In the genomic region with DNA sequence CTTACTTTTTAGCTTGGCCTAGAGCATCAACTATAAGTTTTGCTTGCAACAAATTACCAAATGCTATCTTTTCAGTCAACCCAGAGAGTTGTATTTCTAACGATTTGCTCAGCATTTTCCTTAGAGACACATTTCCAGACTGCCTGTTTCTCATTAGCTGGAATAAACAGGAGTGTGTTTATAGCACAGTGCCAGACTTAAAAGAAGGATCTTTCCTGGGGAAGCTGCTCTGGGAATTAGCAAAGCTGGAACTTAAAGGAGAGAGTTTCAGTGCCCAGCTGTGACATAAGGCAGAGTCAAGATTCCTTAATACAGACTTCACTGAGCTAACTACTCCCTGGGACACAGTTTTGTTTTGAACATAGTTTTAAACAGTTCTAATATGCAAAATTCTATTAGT, we compare ENCODE assay signal across 29 mouse cellular contexts. TPM values are rescaled to one million over a fixed set of nuclear protein-coding genes. Genes with fewer than 3 reads are reported as not detected.
A peak's percentile ranks its signal among the peaks of the same experiment; 100 is the strongest.
DNase-seq lines count a peak whose midpoint lies in the region; ATAC-seq and TF ChIP-seq lines count a peak whose summit lies in the region.
"Had no signal": no experiment of that assay in that cellular context is flagged by ENCODE, and none has a peak within 500 bp of the region (broad histone marks: within the 10 kb centered on the region; RNA-seq: fewer than 3 reads in every experiment).

No protein-coding gene starts in this region.

- no peak overlapping the region for H3K9ac ChIP-seq in lung, embryonic 14.5 days
- no peak overlapping the region for H3K9ac ChIP-seq in embryonic facial prominence, embryonic 14.5 days (ENCODE audit: low read depth, low read length)
- H3K9ac ChIP-seq in midbrain, postnatal 0 days (replicated peaks; ENCODE audit: low read length, poor library complexity, severe bottlenecking), result no peak overlapping the region
- no peak overlapping the region for H3K9ac ChIP-seq in liver, embryonic 11.5 days (ENCODE audit: low read depth, low read length)
- H3K9ac ChIP-seq: heart, embryonic 13.5 days; hindbrain, embryonic 15.5 days; kidney, embryonic 15.5 days; limb, embryonic 15.5 days; liver, embryonic 14.5 days; midbrain, embryonic 12.5 days; neural tube, embryonic 12.5 days; stomach, embryonic 15.5 days had no signal

- no peaks in the 10 kb centered on the region for H3K9me3 ChIP-seq in lung, embryonic 14.5 days (ENCODE audit: low read depth, low read length)
- no peaks in the 10 kb centered on the region for H3K9me3 ChIP-seq in embryonic facial prominence, embryonic 14.5 days (ENCODE audit: control insufficient read depth, low read length)
- H3K9me3 ChIP-seq in midbrain, postnatal 0 days (ENCODE audit: low read length), result no peaks in the 10 kb centered on the region
- H3K9me3 ChIP-seq in liver, embryonic 11.5 days (ENCODE audit: control insufficient read depth, low read length), result no peaks in the 10 kb centered on the region
- H3K9me3 ChIP-seq: heart, embryonic 13.5 days; hindbrain, embryonic 15.5 days; kidney, embryonic 15.5 days; limb, embryonic 15.5 days; midbrain, embryonic 12.5 days; neural tube, embryonic 12.5 days; stomach, embryonic 15.5 days had no signal

- H3K36me3 ChIP-seq in lung, embryonic 14.5 days (ENCODE audit: insufficient read depth), result no peaks in the 10 kb centered on the region
- no peaks in the 10 kb centered on the region for H3K36me3 ChIP-seq in embryonic facial prominence, embryonic 14.5 days (ENCODE audit: control insufficient read depth, insufficient read depth, low read length)
- H3K36me3 ChIP-seq in midbrain, postnatal 0 days (ENCODE audit: insufficient read depth, low read length), result no peaks in the 10 kb centered on the region
- no peaks in the 10 kb centered on the region for H3K36me3 ChIP-seq in liver, embryonic 11.5 days (ENCODE audit: control insufficient read depth, insufficient read depth, low read length)
- H3K36me3 ChIP-seq: heart, embryonic 13.5 days; hindbrain, embryonic 15.5 days; kidney, embryonic 15.5 days; limb, embryonic 15.5 days; midbrain, embryonic 12.5 days; neural tube, embryonic 12.5 days; stomach, embryonic 15.5 days had no signal

- no peak overlapping the region for H3K4me3 ChIP-seq in lung, embryonic 14.5 days (ENCODE audit: low read depth, low read length)
- no peak overlapping the region for H3K4me3 ChIP-seq in embryonic facial prominence, embryonic 14.5 days (ENCODE audit: low read depth, low read length)
- H3K4me3 ChIP-seq in midbrain, postnatal 0 days (ENCODE audit: low read depth, low read length), result no peak overlapping the region
- H3K4me3 ChIP-seq in liver, embryonic 11.5 days (ENCODE audit: low read depth, low read length), result no peak overlapping the region
- H3K4me3 ChIP-seq: heart, embryonic 13.5 days; hindbrain, embryonic 15.5 days; kidney, embryonic 15.5 days; left cerebral cortex, adult 2 months; limb, embryonic 15.5 days; midbrain, embryonic 12.5 days; myocyte; neural tube, embryonic 12.5 days; stomach, embryonic 15.5 days had no signal

- no peak for TF ChIP-seq POLR2A in brain, embryonic 14.5 days (IDR thresholded peaks at IDR 0.05; ENCODE audit: borderline replicate concordance, extremely low read depth, insufficient read depth, insufficient read length, poor library complexity, severe bottlenecking)

- no peaks in the 10 kb centered on the region for H3K4me1 ChIP-seq in lung, embryonic 14.5 days (ENCODE audit: insufficient read depth)
- H3K4me1 ChIP-seq in embryonic facial prominence, embryonic 14.5 days (ENCODE audit: control insufficient read depth, insufficient read depth, low read length), result 0 out of 2 replicates have a peak, but pooled peaks cover 3% of the 10 kb centered on the region
- no peaks in the 10 kb centered on the region for H3K4me1 ChIP-seq in midbrain, postnatal 0 days (ENCODE audit: insufficient read depth, low read length)
- no peaks in the 10 kb centered on the region for H3K4me1 ChIP-seq in liver, embryonic 11.5 days (replicated peaks; ENCODE audit: control insufficient read depth, insufficient read depth, low read length)
- H3K4me1 ChIP-seq: heart, embryonic 13.5 days; hindbrain, embryonic 15.5 days; kidney, embryonic 15.5 days; limb, embryonic 15.5 days; midbrain, embryonic 12.5 days; neural tube, embryonic 12.5 days; stomach, embryonic 15.5 days had no signal

- no peak overlapping the region for H3K27ac ChIP-seq in lung, embryonic 14.5 days (ENCODE audit: low read depth)
- no peak overlapping the region for H3K27ac ChIP-seq in embryonic facial prominence, embryonic 14.5 days (replicated peaks; ENCODE audit: low read depth, low read length)
- no peak overlapping the region for H3K27ac ChIP-seq in midbrain, postnatal 0 days (ENCODE audit: low read depth, low read length)
- no peak overlapping the region for H3K27ac ChIP-seq in liver, embryonic 11.5 days (ENCODE audit: low read depth, low read length)
- H3K27ac ChIP-seq: heart, embryonic 13.5 days; hindbrain, embryonic 15.5 days; kidney, embryonic 15.5 days; left cerebral cortex, adult 2 months; limb, embryonic 15.5 days; liver, embryonic 14.5 days; midbrain, embryonic 12.5 days; neural tube, embryonic 12.5 days; stomach, embryonic 15.5 days had no signal

- no peaks in the 10 kb centered on the region for H3K27me3 ChIP-seq in lung, embryonic 14.5 days (ENCODE audit: insufficient read depth, low read length)
- H3K27me3 ChIP-seq in embryonic facial prominence, embryonic 14.5 days (replicated peaks; ENCODE audit: control insufficient read depth, insufficient read depth, low read length), result no peaks in the 10 kb centered on the region
- H3K27me3 ChIP-seq in midbrain, postnatal 0 days (ENCODE audit: insufficient read depth, low read length), result no peaks in the 10 kb centered on the region
- H3K27me3 ChIP-seq in liver, embryonic 11.5 days (replicated peaks; ENCODE audit: control insufficient read depth, insufficient read depth, low read length), result no peaks in the 10 kb centered on the region
- H3K27me3 ChIP-seq: heart, embryonic 13.5 days; hindbrain, embryonic 15.5 days; kidney, embryonic 15.5 days; limb, embryonic 15.5 days; midbrain, embryonic 12.5 days; neural tube, embryonic 12.5 days; stomach, embryonic 15.5 days had no signal

- no peak for TF ChIP-seq CTCF in lung, embryonic 14.5 days (IDR thresholded peaks at IDR 0.05; ENCODE audit: low read depth)
- TF ChIP-seq CTCF in brain, embryonic 14.5 days (IDR thresholded peaks at IDR 0.05; ENCODE audit: borderline replicate concordance, extremely low read depth, insufficient read depth, insufficient read length), result no peak
- no peak for TF ChIP-seq CTCF in midbrain, postnatal 0 days (IDR thresholded peaks at IDR 0.05)

- no peak for ATAC-seq in lung, embryonic 14.5 days (ENCODE audit: insufficient read depth)
- ATAC-seq in embryonic facial prominence, embryonic 14.5 days (ENCODE audit: low read depth), result no peak
- no peak for ATAC-seq in midbrain, postnatal 0 days (ENCODE audit: low FRiP score)
- ATAC-seq in liver, embryonic 11.5 days (replicated peaks; ENCODE audit: low FRiP score), result no peak
- ATAC-seq: activated CD4-positive, CD25-positive, alpha-beta regulatory T cell, adult 4 months; forebrain, embryonic 16.5 days had no signal

- WGBS in lung, embryonic 14.5 days, result 25% methylated on average over 1 of the region's 1 CpGs
- 11% methylated on average over 1 of the region's 1 CpGs for WGBS in embryonic facial prominence, embryonic 14.5 days
- 32% methylated on average over 1 of the region's 1 CpGs for WGBS in midbrain, postnatal 0 days
- 57% methylated on average over 1 of the region's 1 CpGs for WGBS in liver, embryonic 11.5 days

- peak; percentile 10 for DNase-seq in lung, embryonic 14.5 days
- no peak for DNase-seq in lung, postnatal 25 days (ENCODE audit: low spot score)
- peak; percentile 24 for DNase-seq in brain, embryonic 14.5 days (ENCODE audit: low read depth)
- peak; percentile 40 for DNase-seq in embryonic facial prominence, embryonic 14.5 days (ENCODE audit: low spot score)
- DNase-seq in midbrain, postnatal 0 days (ENCODE audit: low spot score), result peak; percentile 8
- DNase-seq in right cerebral cortex, postnatal 36 days (ENCODE audit: low spot score in 2 of 2), result no peak
- DNase-seq in liver, embryonic 11.5 days (ENCODE audit: low spot score), result no peak
- DNase-seq: adrenal gland, adult 2 months; adrenal gland, postnatal 36 days; B cell, adult 2 months; cerebellum, adult 8-10 months; cerebellum, postnatal 25 days; heart, postnatal 10 days; kidney, adult 18-20 months; kidney, postnatal 25 days; lung, adult 2 months; lung, postnatal 14 days had no signal

- H3K4me2 ChIP-seq in lung, embryonic 14.5 days, result no peak overlapping the region
- no peak overlapping the region for H3K4me2 ChIP-seq in embryonic facial prominence, embryonic 14.5 days (ENCODE audit: low read depth, low read length)
- H3K4me2 ChIP-seq in midbrain, postnatal 0 days (ENCODE audit: low read depth, low read length, poor library complexity, severe bottlenecking), result no peak overlapping the region
- H3K4me2 ChIP-seq in liver, embryonic 11.5 days, result no peak overlapping the region
- H3K4me2 ChIP-seq: heart, embryonic 13.5 days; hindbrain, embryonic 15.5 days; kidney, embryonic 15.5 days; limb, embryonic 15.5 days; midbrain, embryonic 12.5 days; neural tube, embryonic 12.5 days; stomach, embryonic 15.5 days had no signal

RNA-seq across cellular contexts. Expression of a gene that starts 34.8 kb away (rescaled TPM):
- polyA plus RNA-seq in lung, embryonic 14.5 days (2014; fragmentation: Nextera tagmentation; extraction: Ambion mirVana), result 14.5 and 14.8 TPM in 2 replicates
- 3.7 and 5.7 TPM in 2 replicates for polyA plus RNA-seq in brain, embryonic 14.5 days (2012; rRNA removed)
- polyA plus RNA-seq in embryonic facial prominence, embryonic 14.5 days (2014; fragmentation: Nextera tagmentation; extraction: Ambion mirVana), result 8.7 and 8.9 TPM in 2 replicates
- 5.2 and 8.2 TPM in 2 replicates for total RNA-seq in midbrain, postnatal 0 days (2014; rRNA removed)
- 3.3 and 3.5 TPM in 2 replicates for polyA plus RNA-seq in midbrain, postnatal 0 days (2015; fragmentation: Nextera tagmentation; extraction: Ambion mirVana)
- 6.8 and 7.3 TPM in 2 replicates for polyA plus RNA-seq in liver, embryonic 11.5 days (2014; fragmentation: Nextera tagmentation; extraction: Ambion mirVana)

Comparison
In these comparisons a context has a peak if more than half of its experiments do, and no peak if none do; other contexts are left out.
1. DNase-seq: peak in lung, embryonic 14.5 days (single experiment), brain, embryonic 14.5 days (single experiment), embryonic facial prominence, embryonic 14.5 days (single experiment) and midbrain, postnatal 0 days (single experiment); none in lung, postnatal 25 days (single experiment), right cerebral cortex, postnatal 36 days (0 of 2) and liver, embryonic 11.5 days (single experiment).